In genomic region chr15:87952531-87952930, GRCm38 (mm10) we compare ENCODE assay signal across 19 mouse cellular contexts.
DNase-seq lines count a peak whose midpoint lies in the region; ATAC-seq and TF ChIP-seq lines count a peak whose summit lies in the region.
"Had no signal": no experiment of that assay in that cellular context is flagged by ENCODE, and none has a peak within 500 bp of the region (broad histone marks: within the 10 kb centered on the region; RNA-seq: fewer than 3 reads in every experiment).

No protein-coding gene starts in this region.

- DNase-seq in heart, adult 11 months, result peak; percentile 65
- DNase-seq in heart, embryonic 10.5 days (ENCODE audit: low spot score), result no peak
- peak; percentile 69 for DNase-seq in midbrain, embryonic 11.5 days (ENCODE audit: low spot score, missing footprints)
- no peak for DNase-seq in midbrain, postnatal 0 days (ENCODE audit: low spot score)
- DNase-seq: adrenal gland, adult 2 months; adrenal gland, adult 8-10 months; adrenal gland, postnatal 10 days; adrenal gland, postnatal 14 days; adrenal gland, postnatal 25 days; adrenal gland, postnatal 36 days; B cell, adult 2 months; cerebellum, adult 11 months; cerebellum, adult 11-12 months; cerebellum, adult 18-20 months had no signal

- no peak overlapping the region for H3K4me3 ChIP-seq in heart, embryonic 10.5 days
- no peak overlapping the region for H3K4me3 ChIP-seq in midbrain, embryonic 11.5 days (ENCODE audit: low read depth, low read length)
- no peak overlapping the region for H3K4me3 ChIP-seq in midbrain, postnatal 0 days (ENCODE audit: low read depth, low read length)

- H3K27me3 ChIP-seq in heart, embryonic 10.5 days (ENCODE audit: insufficient read depth, poor library complexity, severe bottlenecking), result no peaks in the 10 kb centered on the region
- H3K27me3 ChIP-seq in midbrain, embryonic 11.5 days (ENCODE audit: control insufficient read depth, insufficient read depth, low read length), result no peaks in the 10 kb centered on the region
- H3K27me3 ChIP-seq in midbrain, postnatal 0 days (ENCODE audit: insufficient read depth, low read length), result no peaks in the 10 kb centered on the region
- H3K27me3 ChIP-seq: CH12.LX had no signal

- H3K36me3 ChIP-seq in heart, embryonic 10.5 days, result no peaks in the 10 kb centered on the region
- H3K36me3 ChIP-seq in midbrain, embryonic 11.5 days (ENCODE audit: control insufficient read depth, insufficient read depth, low read length), result no peaks in the 10 kb centered on the region
- H3K36me3 ChIP-seq in midbrain, postnatal 0 days (ENCODE audit: insufficient read depth, low read length), result no peaks in the 10 kb centered on the region
- H3K36me3 ChIP-seq: G1E had no signal

- no peak overlapping the region for H3K4me2 ChIP-seq in midbrain, embryonic 11.5 days
- no peak overlapping the region for H3K4me2 ChIP-seq in midbrain, postnatal 0 days (ENCODE audit: low read depth, low read length, poor library complexity, severe bottlenecking)

- no peak overlapping the region for H3K27ac ChIP-seq in heart, embryonic 10.5 days
- no peak overlapping the region for H3K27ac ChIP-seq in midbrain, embryonic 11.5 days (ENCODE audit: low read depth, low read length)
- no peak overlapping the region for H3K27ac ChIP-seq in midbrain, postnatal 0 days (ENCODE audit: low read depth, low read length)

- TF ChIP-seq CTCF in midbrain, postnatal 0 days (IDR thresholded peaks at IDR 0.05), result no peak

- no peaks in the 10 kb centered on the region for H3K4me1 ChIP-seq in heart, embryonic 10.5 days
- no peaks in the 10 kb centered on the region for H3K4me1 ChIP-seq in midbrain, embryonic 11.5 days (ENCODE audit: control insufficient read depth, insufficient read depth, low read length)
- H3K4me1 ChIP-seq in midbrain, postnatal 0 days (ENCODE audit: insufficient read depth, low read length), result no peaks in the 10 kb centered on the region

- no peak overlapping the region for H3K9ac ChIP-seq in midbrain, embryonic 11.5 days (ENCODE audit: low read length)
- no peak overlapping the region for H3K9ac ChIP-seq in midbrain, postnatal 0 days (replicated peaks; ENCODE audit: low read length, poor library complexity, severe bottlenecking)

- WGBS in heart, embryonic 10.5 days, result 81% methylated on average over 3 of the region's 3 CpGs
- 79% methylated on average over 3 of the region's 3 CpGs for WGBS in midbrain, embryonic 11.5 days
- 85% methylated on average over 3 of the region's 3 CpGs for WGBS in midbrain, postnatal 0 days

- ATAC-seq in midbrain, embryonic 11.5 days (ENCODE audit: low FRiP score), result no peak
- no peak for ATAC-seq in midbrain, postnatal 0 days (ENCODE audit: low FRiP score)
- ATAC-seq: activated CD4-positive, CD25-positive, alpha-beta regulatory T cell, adult 4 months; CD4-positive, CD25-positive, alpha-beta regulatory T cell, adult 4 months; Patski had no signal

- H3K9me3 ChIP-seq in heart, embryonic 10.5 days, result no peaks in the 10 kb centered on the region
- no peaks in the 10 kb centered on the region for H3K9me3 ChIP-seq in midbrain, embryonic 11.5 days (ENCODE audit: control insufficient read depth, low read length)
- H3K9me3 ChIP-seq in midbrain, postnatal 0 days (ENCODE audit: low read length), result no peaks in the 10 kb centered on the region; the same call in 1 of the 2 replicates

Comparison
In these comparisons a context has a peak if more than half of its experiments do, and no peak if none do; other contexts are left out.
1. DNase-seq: peak in heart, adult 11 months (single experiment) and midbrain, embryonic 11.5 days (single experiment); none in heart, embryonic 10.5 days (single experiment) and midbrain, postnatal 0 days (single experiment).